Mouse (Mus musculus) lung, embryonic 14.5 days (tissue): ENCODE measurements around the gene Dclk1. TPM values are rescaled to one million over a fixed set of nuclear protein-coding genes. Genes with fewer than 3 reads are reported as not detected.
A peak's percentile ranks its signal among the peaks of the same experiment; 100 is the strongest.

Experiments
- ATAC-seq: fragments of 200-750 bp; cut with Nextera tagmentation; 2 replicates; pipeline ENCODE4 v1.8.0; 2017; ENCODE audit warnings: mild to moderate bottlenecking, moderate TSS enrichment, moderate library complexity; ENCODE audit not compliant: insufficient read depth
- DNase-seq: peaks from one replicate; pipeline ENCODE4 v3.0.0-alpha.2; 2015
- H3K27ac ChIP-seq: fragments of 300-500 bp; sonication (generic); 2 replicates; pipeline ENCODE4 v1.5.1; 2014; ENCODE audit warnings: low read depth, mild to moderate bottlenecking, moderate library complexity
- H3K27me3 ChIP-seq: fragments of 300-500 bp; sonication (generic); 2 replicates; pipeline ENCODE4 v1.6.1; 2014; ENCODE audit warnings: low read length, control low read depth; ENCODE audit not compliant: insufficient read depth
- H3K36me3 ChIP-seq: fragments of 300-500 bp; sonication (generic); 2 replicates; pipeline ENCODE4 v1.6.1; 2014; ENCODE audit warnings: control low read depth; ENCODE audit not compliant: insufficient read depth
- H3K4me1 ChIP-seq: fragments of 300-500 bp; sonication (generic); 2 replicates; pipeline ENCODE4 v1.6.1; 2014; ENCODE audit warnings: antibody characterized with exemption, control low read depth; ENCODE audit not compliant: insufficient read depth
- H3K4me2 ChIP-seq: fragments of 300-500 bp; sonication (generic); 2 replicates; pipeline ENCODE4 v1.6.1; 2014; ENCODE audit warnings: mild to moderate bottlenecking
- H3K4me3 ChIP-seq: fragments of 300-500 bp; sonication (generic); 2 replicates; pipeline ENCODE4 v1.5.1; 2014; ENCODE audit warnings: low read depth, low read length
- H3K9ac ChIP-seq: fragments of 300-500 bp; sonication (generic); 2 replicates; pipeline ENCODE4 v1.6.1; 2014
- H3K9me3 ChIP-seq: fragments of 300-500 bp; sonication (generic); 2 replicates; pipeline ENCODE4 v1.6.1; 2016; ENCODE audit warnings: low read depth, low read length, control low read depth
- CTCF ChIP-seq: IDR thresholded peaks from 2 replicates; pipeline ENCODE4 v1.5.1; 2016; ENCODE audit warnings: antibody characterized with exemption, low read depth
- WGBS: fragments of 180-500 bp; shearing (Covaris S2); extraction: QIAGEN DNeasy Blood & Tissue Kit; methylation state at CpG from one replicate; pipeline ENCODE4 v1.1.7; 2014; 5-methylcytosine and 5-hydroxymethylcytosine counted together
- polyA plus RNA-seq: library from polyadenylated mRNA; unstranded; fragments of >200 nt; fragmentation: Nextera tagmentation; extraction: Ambion mirVana; gene quantifications from 2 replicates; pipeline ENCODE4 v1.2.1, GENCODE M21; 2014

Gene Dclk1
- polyA plus RNA-seq, 1 experiment from 2014 or later, result 11.3 TPM

DNA sequence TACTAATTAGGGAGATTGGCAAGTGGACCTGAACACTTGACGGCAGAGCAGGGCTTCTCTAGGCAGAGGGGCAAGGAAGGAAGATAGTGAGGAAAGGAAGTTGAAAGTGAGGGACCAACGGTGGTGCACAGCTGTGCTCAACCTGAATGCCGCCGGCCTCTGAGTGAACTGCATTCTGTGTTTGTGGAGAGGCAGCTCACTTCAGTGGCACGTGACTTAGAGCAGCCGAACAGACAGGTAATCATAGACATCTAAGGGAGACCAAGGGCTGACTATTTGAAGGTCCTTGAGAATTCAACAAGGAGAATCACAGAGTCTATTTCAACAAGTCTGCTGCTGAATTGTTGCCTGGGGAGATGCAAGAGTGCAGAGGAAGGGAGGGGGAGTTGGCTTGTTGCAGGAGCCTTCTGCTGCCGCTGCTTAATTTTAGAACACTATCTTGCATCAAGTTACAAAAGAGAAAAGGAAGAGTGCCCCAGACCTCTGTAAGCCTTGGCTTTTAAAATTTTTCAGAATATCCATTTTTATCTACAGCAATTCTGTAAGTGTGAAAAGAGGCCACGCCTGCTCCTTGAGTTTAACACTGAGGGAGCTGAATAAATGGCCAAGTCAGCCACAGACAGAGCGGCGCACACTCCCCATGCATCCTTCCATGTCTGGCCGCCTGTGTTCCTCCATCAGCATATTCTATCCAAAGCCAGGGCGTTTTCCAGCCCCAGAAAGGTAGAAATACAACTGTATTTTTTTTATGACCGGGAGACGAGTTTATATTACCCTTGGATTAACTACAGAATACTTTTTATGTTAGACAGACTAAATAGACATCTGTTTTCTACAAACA, 289.3 kb downstream of the Dclk1 start:
- Histone ChIP-seq H3K27ac (no peak overlapping the region), H3K4me3 (no peak overlapping the region), H3K4me1 (no peaks in the 10 kb centered on the region), H3K27me3 (no peaks in the 10 kb centered on the region), H3K9ac (no peak overlapping the region), H3K9me3 (no peaks in the 10 kb centered on the region), H3K4me2 (no peak overlapping the region), H3K36me3 (no peaks in the 10 kb centered on the region)
- TF ChIP-seq CTCF, result no peak
- ATAC-seq, result 0 out of 2 replicates have a peak, but pooled peaks have one; percentile 24
- DNase-seq, result no peak
- 62% methylated on average over 14 of the region's 14 CpGs for WGBS

- H3K4me3 ChIP-seq, result no peak overlapping the region
- 84% methylated on average over 17 of the region's 17 CpGs for WGBS
- H3K27ac ChIP-seq, result no peak overlapping the region
Observed at GRCm38 (mm10) chr3:55532175-55532973, 290.2 kb downstream of the Dclk1 start.

DNA sequence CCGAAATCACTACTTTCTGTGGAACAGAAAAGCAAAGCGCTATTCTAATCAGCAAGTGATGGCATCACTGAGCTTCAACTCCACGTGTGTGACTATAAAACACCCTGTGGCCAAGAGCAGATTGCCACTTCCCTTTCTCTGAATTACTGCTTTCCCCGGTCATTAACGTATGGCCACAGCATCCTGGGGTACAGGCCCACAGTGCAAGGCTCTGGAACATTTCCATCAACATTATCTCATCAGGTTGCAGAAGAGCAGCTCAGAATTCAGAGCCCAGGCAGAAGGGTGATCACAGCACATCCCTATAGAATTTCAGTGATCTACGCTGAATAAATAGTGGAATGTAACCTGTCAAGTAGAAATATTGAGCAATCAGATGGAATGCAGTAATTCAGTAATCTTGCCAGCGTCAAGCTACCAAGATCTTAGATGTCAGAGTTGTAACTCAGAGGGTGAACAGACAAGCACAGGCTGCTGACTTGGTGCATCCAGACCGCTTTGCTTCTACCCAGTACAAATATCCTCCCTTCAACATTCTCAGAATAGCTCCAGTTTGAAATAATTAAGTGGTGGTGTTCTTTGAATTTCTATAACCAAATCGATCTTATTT, 293.5 kb downstream of the Dclk1 start:
- H3K27me3 ChIP-seq, result no peaks in the 10 kb centered on the region
- H3K4me1 ChIP-seq, result peaks cover 9% of the 10 kb centered on the region
- WGBS, result 65% methylated on average over 9 of the region's 9 CpGs
- ATAC-seq, result no peak
- H3K27ac ChIP-seq, result no peak overlapping the region
- TF ChIP-seq CTCF, result no peak
- H3K9ac ChIP-seq, result no peak overlapping the region
- DNase-seq, result no peak
- H3K9me3 ChIP-seq, result no peaks in the 10 kb centered on the region
- no peak overlapping the region for H3K4me2 ChIP-seq
- no peak overlapping the region for H3K4me3 ChIP-seq
- no peaks in the 10 kb centered on the region for H3K36me3 ChIP-seq

More at GRCm38 (mm10) chr3:55532175-55532973, 290.2 kb downstream of the Dclk1 start:
- no peak overlapping the region for H3K4me2 ChIP-seq
- H3K9ac ChIP-seq, result no peak overlapping the region
- no peaks in the 10 kb centered on the region for H3K9me3 ChIP-seq
- no peaks in the 10 kb centered on the region for H3K4me1 ChIP-seq
- no peak for DNase-seq
- no peaks in the 10 kb centered on the region for H3K27me3 ChIP-seq
- no peaks in the 10 kb centered on the region for H3K36me3 ChIP-seq
- no peak for ATAC-seq
- no peak for TF ChIP-seq CTCF

GRCm38 (mm10) chr3:55536901-55537300, 294.7 kb downstream of the Dclk1 start:
- no peak overlapping the region for H3K9ac ChIP-seq
- no peaks in the 10 kb centered on the region for H3K27me3 ChIP-seq
- no peak overlapping the region for H3K4me3 ChIP-seq
- DNase-seq (no peak), ATAC-seq (no peak)
- H3K4me2 ChIP-seq, result no peak overlapping the region
- H3K9me3 ChIP-seq, result no peaks in the 10 kb centered on the region
- 50% methylated on average over 6 of the region's 6 CpGs for WGBS
- H3K36me3 ChIP-seq, result no peaks in the 10 kb centered on the region
- H3K27ac ChIP-seq, result no peak overlapping the region
- TF ChIP-seq CTCF, result no peak
- peaks cover 9% of the 10 kb centered on the region for H3K4me1 ChIP-seq

GRCm38 (mm10) chr3:55537714-55538113, 295.6 kb downstream of the Dclk1 start:
- 59% methylated on average over 5 of the region's 5 CpGs for WGBS
- Histone ChIP-seq H3K9ac (no peak overlapping the region), H3K27me3 (no peaks in the 10 kb centered on the region), H3K9me3 (no peaks in the 10 kb centered on the region), H3K36me3 (no peaks in the 10 kb centered on the region), H3K4me3 (no peak overlapping the region), H3K4me1 (peaks cover 9% of the 10 kb centered on the region), H3K4me2 (no peak overlapping the region), H3K27ac (no peak overlapping the region)
- ATAC-seq (no peak), DNase-seq (no peak)
- TF ChIP-seq CTCF, result no peak

GRCm38 (mm10) chr3:55539400-55539799, 297.2 kb downstream of the Dclk1 start:
- ATAC-seq, result no peak
- no peak overlapping the region for H3K4me3 ChIP-seq
- no peak for DNase-seq
- peaks cover 17% of the 10 kb centered on the region for H3K4me1 ChIP-seq
- no peak overlapping the region for H3K27ac ChIP-seq
- no peaks in the 10 kb centered on the region for H3K36me3 ChIP-seq
- no peaks in the 10 kb centered on the region for H3K27me3 ChIP-seq
- H3K9me3 ChIP-seq, result no peaks in the 10 kb centered on the region
- H3K9ac ChIP-seq, result no peak overlapping the region
- 57% methylated on average over 4 of the region's 4 CpGs for WGBS
- H3K4me2 ChIP-seq, result no peak overlapping the region
- TF ChIP-seq CTCF, result no peak
